Mouse (Mus musculus) liver, embryonic 16.5 days (tissue): ENCODE data around the gene Dclk1. TPM values are rescaled to one million over a fixed set of nuclear protein-coding genes. Genes with fewer than 3 reads are reported as not detected.
A peak's percentile ranks its signal among the peaks of the same experiment; 100 is the strongest.

Source experiments
- ATAC-seq: fragments of 200-750 bp; cut with Nextera tagmentation; 2 replicates; pipeline ENCODE4 v1.8.0; 2017; ENCODE audit warnings: low read depth, mild to moderate bottlenecking, moderate number of reproducible peaks, moderate library complexity
- H3K27ac ChIP-seq: fragments of 300-500 bp; sonication (generic); 2 replicates; pipeline ENCODE4 v1.5.1; 2014; ENCODE audit warnings: mild to moderate bottlenecking, low read length
- H3K27me3 ChIP-seq: fragments of 300-500 bp; sonication (generic); 2 replicates; pipeline ENCODE4 v1.6.1; 2014; ENCODE audit warnings: low read depth, low read length, mixed read lengths; ENCODE audit not compliant: control insufficient read depth, insufficient read depth
- H3K36me3 ChIP-seq: fragments of 300-500 bp; sonication (generic); 2 replicates; pipeline ENCODE4 v1.6.1; 2014; ENCODE audit warnings: mild to moderate bottlenecking; ENCODE audit not compliant: control insufficient read depth, insufficient read depth
- H3K4me1 ChIP-seq: fragments of 300-500 bp; sonication (generic); 2 replicates; pipeline ENCODE4 v1.6.1; 2014; ENCODE audit warnings: low read depth, low read length, mixed read lengths; ENCODE audit not compliant: control insufficient read depth
- H3K4me2 ChIP-seq: fragments of 300-500 bp; sonication (generic); 2 replicates; pipeline ENCODE4 v1.6.1; 2014; ENCODE audit warnings: low read depth, low read length, mixed read lengths
- H3K4me3 ChIP-seq: fragments of 300-500 bp; sonication (generic); 2 replicates; pipeline ENCODE4 v1.5.1; 2014; ENCODE audit warnings: low read depth, mild to moderate bottlenecking, low read length
- H3K9ac ChIP-seq: fragments of 300-500 bp; sonication (generic); 2 replicates; pipeline ENCODE4 v1.6.1; 2014; ENCODE audit warnings: low read depth, low read length
- H3K9me3 ChIP-seq: fragments of 300-500 bp; sonication (generic); replicated peaks from 2 replicates; pipeline ENCODE4 v1.6.1; 2016; ENCODE audit warnings: low read length; ENCODE audit not compliant: control insufficient read depth
- WGBS: fragments of 180-500 bp; shearing (Covaris S2); extraction: QIAGEN DNeasy Blood & Tissue Kit; methylation state at CpG from one replicate; pipeline ENCODE4 v1.1.7; 2014; ENCODE audit not compliant: insufficient replicate concordance; 5-methylcytosine and 5-hydroxymethylcytosine counted together
- polyA plus RNA-seq: library from polyadenylated mRNA; unstranded; fragments of >200 nt; fragmentation: Nextera tagmentation; extraction: Ambion mirVana; gene quantifications from 2 replicates; pipeline ENCODE4 v1.2.1, GENCODE M21; 2015

Gene Dclk1
- polyA plus RNA-seq, 1 experiment from 2014 or later, result 0.79 TPM

GRCm38 (mm10) chr3:55542947-55543346 is 300.8 kb downstream of the Dclk1 start:
- Histone ChIP-seq H3K4me1 (no peaks in the 10 kb centered on the region), H3K9ac (no peak overlapping the region), H3K27me3 (no peaks in the 10 kb centered on the region), H3K27ac (no peak overlapping the region), H3K36me3 (no peaks in the 10 kb centered on the region), H3K9me3 (no peaks in the 10 kb centered on the region), H3K4me3 (no peak overlapping the region), H3K4me2 (no peak overlapping the region)
- no peak for ATAC-seq
- WGBS, result 68% methylated on average over 16 of the region's 16 CpGs

- no peak overlapping the region for H3K4me3 ChIP-seq
- H3K4me2 ChIP-seq, result no peak overlapping the region
- H3K36me3 ChIP-seq, result no peaks in the 10 kb centered on the region
- H3K9ac ChIP-seq, result no peak overlapping the region
- H3K9me3 ChIP-seq, result no peaks in the 10 kb centered on the region
- peak; percentile 53; the same call in 1 of the 2 replicates for ATAC-seq
- 33% methylated on average over 13 of the region's 13 CpGs for WGBS
- H3K27me3 ChIP-seq, result no peaks in the 10 kb centered on the region
- no peaks in the 10 kb centered on the region for H3K4me1 ChIP-seq
- no peak overlapping the region for H3K27ac ChIP-seq
Observed at GRCm38 (mm10) chr3:55543929-55544684, 301.9 kb downstream of the Dclk1 start.

GRCm38 (mm10) chr3:55545296-55545695 is 303.1 kb downstream of the Dclk1 start:
- H3K4me1 ChIP-seq, result no peaks in the 10 kb centered on the region
- H3K4me3 ChIP-seq, result no peak overlapping the region
- H3K4me2 ChIP-seq, result no peak overlapping the region
- H3K36me3 ChIP-seq, result no peaks in the 10 kb centered on the region
- no peaks in the 10 kb centered on the region for H3K27me3 ChIP-seq
- ATAC-seq, result no peak
- no peak overlapping the region for H3K27ac ChIP-seq
- H3K9me3 ChIP-seq, result no peaks in the 10 kb centered on the region
- WGBS, result 64% methylated on average over 3 of the region's 3 CpGs
- no peak overlapping the region for H3K9ac ChIP-seq

- no peak overlapping the region for H3K27ac ChIP-seq
- no peak overlapping the region for H3K4me3 ChIP-seq
- ATAC-seq, result no peak
- WGBS, result 73% methylated on average over 9 of the region's 9 CpGs
- H3K9ac ChIP-seq, result no peak overlapping the region
- no peaks in the 10 kb centered on the region for H3K4me1 ChIP-seq
- H3K27me3 ChIP-seq, result no peaks in the 10 kb centered on the region
- H3K9me3 ChIP-seq, result no peaks in the 10 kb centered on the region
- no peak overlapping the region for H3K4me2 ChIP-seq
- no peaks in the 10 kb centered on the region for H3K36me3 ChIP-seq
Observed at GRCm38 (mm10) chr3:55545916-55546315, 303.8 kb downstream of the Dclk1 start.

- Histone ChIP-seq H3K9me3 (no peaks in the 10 kb centered on the region), H3K4me1 (no peaks in the 10 kb centered on the region), H3K9ac (no peak overlapping the region), H3K4me2 (no peak overlapping the region), H3K4me3 (no peak overlapping the region), H3K36me3 (no peaks in the 10 kb centered on the region), H3K27me3 (no peaks in the 10 kb centered on the region), H3K27ac (no peak overlapping the region)
- WGBS, result 52% methylated on average over 2 of the region's 2 CpGs
- no peak for ATAC-seq
Observed at GRCm38 (mm10) chr3:55547106-55547505, 304.9 kb downstream of the Dclk1 start.

- ATAC-seq, result no peak
- no peaks in the 10 kb centered on the region for H3K4me1 ChIP-seq
- no peaks in the 10 kb centered on the region for H3K27me3 ChIP-seq
- WGBS, result 69% methylated on average over 7 of the region's 7 CpGs
- H3K36me3 ChIP-seq, result no peaks in the 10 kb centered on the region
- H3K4me3 ChIP-seq, result no peak overlapping the region
- H3K4me2 ChIP-seq, result no peak overlapping the region
- no peaks in the 10 kb centered on the region for H3K9me3 ChIP-seq
- no peak overlapping the region for H3K9ac ChIP-seq
- H3K27ac ChIP-seq, result no peak overlapping the region
Observed at GRCm38 (mm10) chr3:55549376-55549775, 307.2 kb downstream of the Dclk1 start.

- H3K9ac ChIP-seq, result no peak overlapping the region
- 58% methylated on average over 4 of the region's 4 CpGs for WGBS
- no peaks in the 10 kb centered on the region for H3K27me3 ChIP-seq
- H3K27ac ChIP-seq, result no peak overlapping the region
- no peak overlapping the region for H3K4me3 ChIP-seq
- H3K36me3 ChIP-seq, result no peaks in the 10 kb centered on the region
- no peak overlapping the region for H3K4me2 ChIP-seq
- H3K4me1 ChIP-seq, result no peaks in the 10 kb centered on the region
- ATAC-seq, result no peak
- H3K9me3 ChIP-seq, result no peaks in the 10 kb centered on the region
Observed at GRCm38 (mm10) chr3:55550962-55551361, 308.8 kb downstream of the Dclk1 start.

GRCm38 (mm10) chr3:55551912-55552311 is 309.7 kb downstream of the Dclk1 start:
- Histone ChIP-seq H3K4me2 (no peak overlapping the region), H3K4me1 (no peaks in the 10 kb centered on the region), H3K36me3 (no peaks in the 10 kb centered on the region), H3K27ac (no peak overlapping the region), H3K4me3 (no peak overlapping the region), H3K9ac (no peak overlapping the region), H3K9me3 (no peaks in the 10 kb centered on the region), H3K27me3 (no peaks in the 10 kb centered on the region)
- no peak for ATAC-seq
- 67% methylated on average over 4 of the region's 4 CpGs for WGBS

GRCm38 (mm10) chr3:55553031-55553430 is 310.9 kb downstream of the Dclk1 start:
- Histone ChIP-seq H3K9me3 (no peaks in the 10 kb centered on the region), H3K4me2 (no peak overlapping the region), H3K4me3 (no peak overlapping the region), H3K9ac (no peak overlapping the region), H3K27me3 (no peaks in the 10 kb centered on the region), H3K27ac (no peak overlapping the region), H3K36me3 (no peaks in the 10 kb centered on the region), H3K4me1 (no peaks in the 10 kb centered on the region)
- 77% methylated on average over 9 of the region's 9 CpGs for WGBS
- ATAC-seq, result no peak
